Mouse (Mus musculus): Measurements from ENCODE around the gene Rpl23a. TPM values are rescaled to one million over a fixed set of nuclear protein-coding genes. Genes with fewer than 3 reads are reported as not detected.
"Not testable (repeated sequence)": the region's sequence is repeated elsewhere in the genome, so short reads cannot be mapped to it uniquely, and the experiment has no call there.

Rpl23a gene
- polyA plus RNA-seq, 1 experiment from 2014 or later: 732 TPM

- no peaks in the 10 kb centered on the region for H3K27me3 ChIP-seq (ENCODE audit: insufficient read depth, low read length)
- H3K36me3 ChIP-seq (replicated peaks; ENCODE audit: insufficient read depth, low read length): no peaks in the 10 kb centered on the region
- DNase-seq (no peak), ATAC-seq (peak; percentile 84)
- peaks cover 34% of the 10 kb centered on the region for H3K4me1 ChIP-seq (ENCODE audit: insufficient read depth)
- H3K9ac ChIP-seq (replicated peaks): no peak overlapping the region
- no peak overlapping the region for H3K4me3 ChIP-seq (ENCODE audit: low read depth, low read length)
- TF ChIP-seq EP300 (IDR thresholded peaks at IDR 0.05; ENCODE audit: low read depth) (no peak), CTCF (IDR thresholded peaks at IDR 0.05; ENCODE audit: low read depth) (no peak)
- H3K4me2 ChIP-seq (ENCODE audit: low read depth, low read length): no peak overlapping the region
- 62% methylated on average over 4 of the region's 4 CpGs for WGBS (ENCODE audit: insufficient replicate concordance)
- peak overlapping the region; percentile 67 for H3K27ac ChIP-seq (ENCODE audit: low read depth)
- H3K9me3 ChIP-seq (ENCODE audit: low read length): no peaks in the 10 kb centered on the region
Observed at GRCm38 (mm10) chr11:78137584-78137983, 45.8 kb downstream of the Rpl23a start.

- TF ChIP-seq EP300 (IDR thresholded peaks at IDR 0.05; ENCODE audit: low read depth) (no peak), CTCF (IDR thresholded peaks at IDR 0.05; ENCODE audit: low read depth) (no peak)
- no peak overlapping the region for H3K4me3 ChIP-seq (ENCODE audit: low read depth, low read length)
- 16% methylated on average over 1 of the region's 1 CpGs for WGBS (ENCODE audit: insufficient replicate concordance)
- ATAC-seq (no peak), DNase-seq (no peak)
- H3K9me3 ChIP-seq (ENCODE audit: low read length): no peaks in the 10 kb centered on the region
- no peak overlapping the region for H3K9ac ChIP-seq (replicated peaks)
- no peak overlapping the region for H3K4me2 ChIP-seq (ENCODE audit: low read depth, low read length)
- H3K36me3 ChIP-seq (replicated peaks; ENCODE audit: insufficient read depth, low read length): no peaks in the 10 kb centered on the region
- peaks cover 40% of the 10 kb centered on the region for H3K4me1 ChIP-seq (ENCODE audit: insufficient read depth)
- no peak overlapping the region for H3K27ac ChIP-seq (ENCODE audit: low read depth)
- no peaks in the 10 kb centered on the region for H3K27me3 ChIP-seq (ENCODE audit: insufficient read depth, low read length)
Observed at GRCm38 (mm10) chr11:78136132-78136531, 47.3 kb downstream of the Rpl23a start.

DNA sequence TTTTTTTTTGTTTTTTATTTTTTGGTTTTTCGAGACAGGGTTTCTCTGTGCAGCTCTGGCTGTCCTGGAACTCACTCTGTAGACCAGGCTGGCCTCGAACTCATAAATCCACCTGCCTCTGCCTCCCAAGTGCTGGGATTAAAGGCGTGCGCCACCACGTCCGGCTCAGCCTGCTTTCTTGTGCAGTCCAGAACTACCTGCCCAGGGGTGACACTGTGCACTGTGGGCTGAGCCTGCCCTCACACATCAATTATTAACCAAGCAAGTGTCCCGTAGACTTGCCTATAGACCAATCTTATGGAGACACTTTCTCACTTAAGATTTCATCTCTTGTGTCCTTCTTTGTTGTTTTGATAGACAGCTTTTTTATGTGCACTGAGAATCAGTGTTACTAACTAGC is 48.1 kb downstream of the Rpl23a start:
- not testable (repeated sequence) for H3K9me3 ChIP-seq (ENCODE audit: low read length); H3K36me3 ChIP-seq (replicated peaks; ENCODE audit: insufficient read depth, low read length); H3K4me2 ChIP-seq (ENCODE audit: low read depth, low read length); H3K4me3 ChIP-seq (ENCODE audit: low read depth, low read length); DNase-seq; H3K27ac ChIP-seq (ENCODE audit: low read depth); H3K27me3 ChIP-seq (ENCODE audit: insufficient read depth, low read length); H3K9ac ChIP-seq (replicated peaks)
- WGBS (ENCODE audit: insufficient replicate concordance): 64% methylated on average over 7 of the region's 7 CpGs
- ATAC-seq: peak; percentile 44
- peaks cover 34% of the 10 kb centered on the region for H3K4me1 ChIP-seq (ENCODE audit: insufficient read depth)

DNA sequence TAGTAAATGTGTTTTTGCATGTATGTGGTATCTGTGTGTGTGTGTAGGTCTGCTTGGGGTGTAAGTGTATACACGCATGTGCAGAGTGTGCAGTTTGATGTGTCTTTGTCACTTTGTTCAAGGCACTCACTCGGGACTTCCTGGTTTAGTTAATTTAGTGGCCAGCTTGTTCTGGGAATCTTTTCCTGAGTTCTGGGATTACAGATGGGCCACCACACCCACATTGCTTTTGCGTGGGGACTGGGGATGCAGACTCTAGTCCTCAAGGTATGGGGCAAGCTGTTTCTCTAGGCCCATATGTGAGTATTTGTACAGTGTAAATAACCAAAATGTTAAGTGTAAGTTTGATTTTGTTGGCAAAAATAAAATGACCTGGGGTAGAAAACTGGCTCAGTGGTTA is 49.0 kb downstream of the Rpl23a start:
- no peaks in the 10 kb centered on the region for H3K9me3 ChIP-seq (ENCODE audit: low read length)
- H3K4me3 ChIP-seq (ENCODE audit: low read depth, low read length): no peak overlapping the region
- H3K9ac ChIP-seq (replicated peaks): no peak overlapping the region
- peaks cover 37% of the 10 kb centered on the region for H3K4me1 ChIP-seq (ENCODE audit: insufficient read depth)
- H3K4me2 ChIP-seq (ENCODE audit: low read depth, low read length): peak overlapping the region; percentile 20; the same call in 1 of the 2 replicates
- TF ChIP-seq CTCF (IDR thresholded peaks at IDR 0.05; ENCODE audit: low read depth): no peak
- no peak for TF ChIP-seq EP300 (IDR thresholded peaks at IDR 0.05; ENCODE audit: low read depth)
- ATAC-seq (no peak), DNase-seq (no peak)
- H3K36me3 ChIP-seq (replicated peaks; ENCODE audit: insufficient read depth, low read length): no peaks in the 10 kb centered on the region
- no peaks in the 10 kb centered on the region for H3K27me3 ChIP-seq (ENCODE audit: insufficient read depth, low read length)
- 63% methylated on average over 3 of the region's 3 CpGs for WGBS (ENCODE audit: insufficient replicate concordance)
- H3K27ac ChIP-seq (ENCODE audit: low read depth): no peak overlapping the region

DNA sequence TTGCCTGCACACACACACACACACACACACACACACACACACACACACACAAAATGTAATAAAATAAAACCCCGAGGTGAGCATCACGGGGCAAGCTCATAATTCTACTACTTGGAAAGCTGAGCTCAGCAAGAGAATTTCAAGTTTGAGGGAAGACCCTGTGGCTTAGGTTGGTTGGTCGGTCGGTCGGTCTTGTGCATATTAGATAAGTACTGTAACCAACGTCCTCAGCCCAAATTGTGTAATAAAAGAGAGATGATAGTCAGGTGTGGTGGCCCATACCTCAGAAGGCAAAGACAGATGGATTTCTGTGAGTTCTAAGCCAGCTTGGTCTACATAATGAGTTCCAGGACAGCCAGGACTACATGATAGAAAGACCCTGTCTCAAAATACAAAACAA is 49.5 kb downstream of the Rpl23a start:
- no peak overlapping the region for H3K4me2 ChIP-seq (ENCODE audit: low read depth, low read length)
- peaks cover 40% of the 10 kb centered on the region for H3K4me1 ChIP-seq (ENCODE audit: insufficient read depth)
- TF ChIP-seq EP300 (IDR thresholded peaks at IDR 0.05; ENCODE audit: low read depth) (no peak), CTCF (IDR thresholded peaks at IDR 0.05; ENCODE audit: low read depth) (no peak)
- 52% methylated on average over 6 of the region's 6 CpGs for WGBS (ENCODE audit: insufficient replicate concordance)
- ATAC-seq (no peak), DNase-seq (no peak)
- no peaks in the 10 kb centered on the region for H3K9me3 ChIP-seq (ENCODE audit: low read length)
- no peak overlapping the region for H3K4me3 ChIP-seq (ENCODE audit: low read depth, low read length)
- 0 out of 2 replicates have a peak overlapping the region, but pooled peaks have one; percentile 16 for H3K9ac ChIP-seq (replicated peaks)
- H3K36me3 ChIP-seq (replicated peaks; ENCODE audit: insufficient read depth, low read length): no peaks in the 10 kb centered on the region
- H3K27me3 ChIP-seq (ENCODE audit: insufficient read depth, low read length): no peaks in the 10 kb centered on the region
- H3K27ac ChIP-seq (ENCODE audit: low read depth): 0 out of 2 replicates have a peak overlapping the region, but pooled peaks have one; percentile 19

Small RNA genes lying within 50 kb of the gene (microRNA-seq; reads per million reads assigned to microRNA genes)
- gene Mir7653: 1.2 reads per million

Other genes with a start within 250 kb of the Rpl23a start
- gene Phf12, start 200.8 kb downstream of the Rpl23a start, polyA plus RNA-seq (2015; fragmentation: Nextera tagmentation; extraction: Ambion mirVana): 5.0 and 5.1 TPM in 2 replicates
- gene Dhrs13, start 151.3 kb downstream of the Rpl23a start, polyA plus RNA-seq (2015; fragmentation: Nextera tagmentation; extraction: Ambion mirVana): 9.2 and 10.6 TPM in 2 replicates
- gene Flot2, start 145.7 kb downstream of the Rpl23a start, polyA plus RNA-seq (2015; fragmentation: Nextera tagmentation; extraction: Ambion mirVana): 23.1 and 25.9 TPM in 2 replicates
- 9.3 and 10.6 TPM in 2 replicates for gene Eral1, start 103.2 kb downstream of the Rpl23a start, polyA plus RNA-seq (2015; fragmentation: Nextera tagmentation; extraction: Ambion mirVana)
- gene Fam222b, start 88.9 kb downstream of the Rpl23a start, polyA plus RNA-seq (2015; fragmentation: Nextera tagmentation; extraction: Ambion mirVana): 5.9 and 7.5 TPM in 2 replicates
- gene Traf4, start 18.0 kb downstream of the Rpl23a start, polyA plus RNA-seq (2015; fragmentation: Nextera tagmentation; extraction: Ambion mirVana): 15.3 and 18.9 TPM in 2 replicates
- gene Nek8, start 6.9 kb downstream of the Rpl23a start, polyA plus RNA-seq (2015; fragmentation: Nextera tagmentation; extraction: Ambion mirVana): 4.9 and 5.4 TPM in 2 replicates
- 38.2 and 40.3 TPM in 2 replicates for gene Tlcd1, start 6.9 kb downstream of the Rpl23a start, polyA plus RNA-seq (2015; fragmentation: Nextera tagmentation; extraction: Ambion mirVana)
- 26.6 and 28.9 TPM in 2 replicates for gene Rab34, start 4.8 kb upstream of the Rpl23a start, polyA plus RNA-seq (2015; fragmentation: Nextera tagmentation; extraction: Ambion mirVana)
- 0.84 and 1.00 TPM in 2 replicates for gene Proca1, start 9.8 kb upstream of the Rpl23a start, polyA plus RNA-seq (2015; fragmentation: Nextera tagmentation; extraction: Ambion mirVana)
- gene Sdf2, start 62.2 kb upstream of the Rpl23a start, polyA plus RNA-seq (2015; fragmentation: Nextera tagmentation; extraction: Ambion mirVana): 35.3 and 35.8 TPM in 2 replicates
- gene Supt6, start 62.4 kb upstream of the Rpl23a start, polyA plus RNA-seq (2015; fragmentation: Nextera tagmentation; extraction: Ambion mirVana): 4.7 and 5.5 TPM in 2 replicates
- 29.6 and 32.7 TPM in 2 replicates for gene 2610507B11Rik, start 78.2 kb upstream of the Rpl23a start, polyA plus RNA-seq (2015; fragmentation: Nextera tagmentation; extraction: Ambion mirVana)
- gene BC030499, start 107.3 kb upstream of the Rpl23a start, polyA plus RNA-seq (2015; fragmentation: Nextera tagmentation; extraction: Ambion mirVana): 0.07 TPM in 1 of 2 replicates, not detected in the other
- gene Spag5, start 117.9 kb upstream of the Rpl23a start, polyA plus RNA-seq (2015; fragmentation: Nextera tagmentation; extraction: Ambion mirVana): 9.8 and 11.4 TPM in 2 replicates
- 12.1 and 15.4 TPM in 2 replicates for gene Aldoc, start 139.4 kb upstream of the Rpl23a start, polyA plus RNA-seq (2015; fragmentation: Nextera tagmentation; extraction: Ambion mirVana)
- gene Pigs, start 144.8 kb upstream of the Rpl23a start, polyA plus RNA-seq (2015; fragmentation: Nextera tagmentation; extraction: Ambion mirVana): 33.1 and 34.6 TPM in 2 replicates
- gene Unc119, start 159.9 kb upstream of the Rpl23a start, polyA plus RNA-seq (2015; fragmentation: Nextera tagmentation; extraction: Ambion mirVana): 63.7 and 77.0 TPM in 2 replicates
- gene Foxn1, start 203.0 kb upstream of the Rpl23a start, polyA plus RNA-seq (2015; fragmentation: Nextera tagmentation; extraction: Ambion mirVana): not detected in 2 replicates
- gene Slc13a2, start 238.6 kb upstream of the Rpl23a start, polyA plus RNA-seq (2015; fragmentation: Nextera tagmentation; extraction: Ambion mirVana): 0.07 and 0.08 TPM in 2 replicates